Mouse (Mus musculus): ENCODE measurements around the gene Eva1b. TPM values are rescaled to one million over a fixed set of nuclear protein-coding genes. Genes with fewer than 3 reads are reported as not detected.

Gene Eva1b
- polyA plus RNA-seq, 2 experiments, result 11.9 to 12.0 TPM

GRCm38 (mm10) chr4:126137773-126138172 is 9.8 kb upstream of the Eva1b start:
- no peak for ATAC-seq (ENCODE audit: insufficient read depth)
- Histone ChIP-seq H3K27ac (no peak overlapping the region), H3K4me3 (ENCODE audit: insufficient read depth in 1 of 2, low read depth in 2 of 2, low read length in 2 of 2) (no peak overlapping the region), H3K9ac (replicated peaks) (no peak overlapping the region), H3K9me3 (ENCODE audit: control insufficient read depth, low read length) (no peaks in the 10 kb centered on the region), H3K4me1 (replicated peaks; ENCODE audit: control insufficient read depth in 2 of 2, insufficient read depth in 2 of 2, low read length in 1 of 2) (no peaks in the 10 kb centered on the region), H3K27me3 (ENCODE audit: control insufficient read depth, insufficient read depth, low read length) (no peaks in the 10 kb centered on the region), H3K4me2 (ENCODE audit: low read depth) (no peak overlapping the region), H3K36me3 (replicated peaks; ENCODE audit: control insufficient read depth, insufficient read depth, low read depth) (no peaks in the 10 kb centered on the region; the same call in 1 of the 2 replicates)
- DNase-seq (ENCODE audit: low read depth in 3 of 3, low spot score in 3 of 3), result no peak
- WGBS (ENCODE audit: insufficient replicate concordance), result 79% methylated on average over 4 of the region's 4 CpGs
- TF ChIP-seq EP300 (IDR thresholded peaks at IDR 0.05; ENCODE audit: low read depth) (no peak), CTCF (IDR thresholded peaks at IDR 0.05; ENCODE audit: low read depth) (no peak)

GRCm38 (mm10) chr4:126141021-126141420 is 6.5 kb upstream of the Eva1b start:
- Histone ChIP-seq H3K27ac (no peak overlapping the region), H3K36me3 (replicated peaks; ENCODE audit: control insufficient read depth, insufficient read depth, low read depth) (no peaks in the 10 kb centered on the region; the same call in 1 of the 2 replicates), H3K9me3 (ENCODE audit: control insufficient read depth, low read length) (no peaks in the 10 kb centered on the region), H3K4me2 (ENCODE audit: low read depth) (no peak overlapping the region), H3K4me3 (ENCODE audit: insufficient read depth in 1 of 2, low read depth in 2 of 2, low read length in 2 of 2) (no peak overlapping the region), H3K4me1 (replicated peaks; ENCODE audit: control insufficient read depth in 2 of 2, insufficient read depth in 2 of 2, low read length in 1 of 2) (no peaks in the 10 kb centered on the region), H3K9ac (replicated peaks) (no peak overlapping the region), H3K27me3 (ENCODE audit: control insufficient read depth, insufficient read depth, low read length) (no peaks in the 10 kb centered on the region)
- DNase-seq (ENCODE audit: low read depth in 3 of 3, low spot score in 3 of 3) (no peak), ATAC-seq (ENCODE audit: insufficient read depth) (no peak)
- TF ChIP-seq EP300 (IDR thresholded peaks at IDR 0.05; ENCODE audit: low read depth) (no peak), CTCF (IDR thresholded peaks at IDR 0.05; ENCODE audit: low read depth) (no peak)
- 66% methylated on average over 5 of the region's 5 CpGs for WGBS (ENCODE audit: insufficient replicate concordance)

GRCm38 (mm10) chr4:126145396-126145795 is 2.1 kb upstream of the Eva1b start:
- Histone ChIP-seq H3K9me3 (ENCODE audit: control insufficient read depth, low read length) (no peaks in the 10 kb centered on the region), H3K9ac (replicated peaks) (no peak overlapping the region), H3K27ac (no peak overlapping the region), H3K4me2 (ENCODE audit: low read depth) (no peak overlapping the region), H3K4me1 (replicated peaks; ENCODE audit: control insufficient read depth in 2 of 2, insufficient read depth in 2 of 2, low read length in 1 of 2) (peaks cover 0 to 9% of the 10 kb centered on the region in 2 experiments; a peak in 2 of 4 replicates), H3K36me3 (replicated peaks; ENCODE audit: control insufficient read depth, insufficient read depth, low read depth) (no peaks in the 10 kb centered on the region), H3K27me3 (ENCODE audit: control insufficient read depth, insufficient read depth, low read length) (peaks cover 31% of the 10 kb centered on the region), H3K4me3 (ENCODE audit: insufficient read depth in 1 of 2, low read depth in 2 of 2, low read length in 2 of 2) (no peak overlapping the region)
- DNase-seq (ENCODE audit: low read depth in 3 of 3, low spot score in 3 of 3) (no peak), ATAC-seq (ENCODE audit: insufficient read depth) (no peak)
- 35% methylated on average over 4 of the region's 4 CpGs for WGBS (ENCODE audit: insufficient replicate concordance)
- TF ChIP-seq EP300 (IDR thresholded peaks at IDR 0.05; ENCODE audit: low read depth) (no peak), CTCF (IDR thresholded peaks at IDR 0.05; ENCODE audit: low read depth) (no peak)

- Histone ChIP-seq H3K27ac (no peak overlapping the region), H3K4me1 (replicated peaks; ENCODE audit: control insufficient read depth in 2 of 2, insufficient read depth in 2 of 2, low read length in 1 of 2) (peaks cover 0 to 12% of the 10 kb centered on the region in 2 experiments; a peak in 2 of 4 replicates), H3K9me3 (ENCODE audit: control insufficient read depth, low read length) (no peaks in the 10 kb centered on the region), H3K4me2 (ENCODE audit: low read depth) (peak overlapping the region; percentile 57), H3K27me3 (ENCODE audit: control insufficient read depth, insufficient read depth, low read length) (peaks cover 31% of the 10 kb centered on the region), H3K36me3 (replicated peaks; ENCODE audit: control insufficient read depth, insufficient read depth, low read depth) (no peaks in the 10 kb centered on the region), H3K4me3 (ENCODE audit: insufficient read depth in 1 of 2, low read depth in 2 of 2, low read length in 2 of 2) (no peak overlapping the region), H3K9ac (replicated peaks) (no peak overlapping the region)
- no peak for TF ChIP-seq CTCF (IDR thresholded peaks at IDR 0.05; ENCODE audit: low read depth)
- no peak for TF ChIP-seq EP300 (IDR thresholded peaks at IDR 0.05; ENCODE audit: low read depth)
- DNase-seq (ENCODE audit: low read depth in 3 of 3, low spot score in 3 of 3) (no peak), ATAC-seq (ENCODE audit: insufficient read depth) (no peak)
- WGBS (ENCODE audit: insufficient replicate concordance), result 59% methylated on average over 9 of the region's 9 CpGs
Measured at GRCm38 (mm10) chr4:126146974-126147532, 491 bp upstream of the Eva1b start.

GRCm38 (mm10) chr4:126148161-126148961 is 817 bp downstream of the Eva1b start:
- Histone ChIP-seq H3K36me3 (replicated peaks; ENCODE audit: control insufficient read depth, insufficient read depth, low read depth) (no peaks in the 10 kb centered on the region), H3K9me3 (ENCODE audit: control insufficient read depth, low read length) (no peaks in the 10 kb centered on the region), H3K4me3 (ENCODE audit: insufficient read depth in 1 of 2, low read depth in 2 of 2, low read length in 2 of 2) (peak overlapping the region; percentile 41 to 44), H3K9ac (replicated peaks) (no peak overlapping the region), H3K27ac (no peak overlapping the region), H3K4me1 (replicated peaks; ENCODE audit: control insufficient read depth in 2 of 2, insufficient read depth in 2 of 2, low read length in 1 of 2) (peaks cover 0 to 12% of the 10 kb centered on the region in 2 experiments; a peak in 2 of 4 replicates), H3K4me2 (ENCODE audit: low read depth) (peak overlapping the region; percentile 57), H3K27me3 (ENCODE audit: control insufficient read depth, insufficient read depth, low read length) (peaks cover 31% of the 10 kb centered on the region)
- WGBS (ENCODE audit: insufficient replicate concordance), result 2% methylated on average over 64 of the region's 67 CpGs
- TF ChIP-seq CTCF (IDR thresholded peaks at IDR 0.05; ENCODE audit: low read depth) (no peak), EP300 (IDR thresholded peaks at IDR 0.05; ENCODE audit: low read depth) (no peak)
- ATAC-seq (ENCODE audit: insufficient read depth), result peak; percentile 56
- DNase-seq (ENCODE audit: low read depth in 3 of 3, low spot score in 3 of 3), result no peak
